Mouse (Mus musculus): Measurements from ENCODE around the gene Tusc2. TPM values are rescaled to one million over a fixed set of nuclear protein-coding genes. Genes with fewer than 3 reads are reported as not detected.

The Tusc2 gene
- polyA plus RNA-seq, 1 experiment, result 25.0 TPM

DNA sequence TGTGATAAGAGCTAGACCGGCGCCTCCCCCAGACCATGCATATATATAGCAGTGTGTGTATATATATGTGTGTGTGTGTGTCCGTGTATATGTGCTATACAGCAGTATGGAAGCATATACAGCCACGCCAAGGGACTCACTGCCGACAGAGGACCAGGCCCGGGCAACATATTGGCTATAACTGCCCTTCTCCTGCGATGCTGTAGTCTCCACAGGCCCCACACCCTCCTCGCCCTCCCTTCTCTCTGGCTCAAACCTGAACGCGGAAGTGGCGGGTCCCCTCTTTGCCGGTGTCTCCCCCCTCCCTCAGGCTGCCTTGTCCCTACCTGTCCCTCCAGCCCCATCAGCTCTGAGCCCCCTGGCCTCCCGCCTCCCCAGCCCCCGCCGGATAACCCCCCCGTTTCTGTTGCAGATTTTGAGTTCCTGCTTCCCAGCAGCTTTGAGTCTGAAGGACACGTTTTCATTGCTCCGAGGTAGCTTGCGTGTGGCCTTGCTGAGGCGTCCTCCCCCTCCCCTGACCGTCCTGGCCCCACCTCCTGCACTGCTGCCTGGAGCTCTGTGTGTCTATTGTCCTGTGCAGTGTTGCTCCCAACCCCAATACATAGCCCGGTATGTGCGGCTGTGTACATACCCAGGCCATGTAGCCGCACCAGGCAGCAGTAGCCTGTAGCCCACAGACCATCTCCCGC is 41.2 kb upstream of the Tusc2 start:
- no peaks in the 10 kb centered on the region for H3K36me3 ChIP-seq (ENCODE audit: control insufficient read depth, insufficient read depth)
- no peaks in the 10 kb centered on the region for H3K79me2 ChIP-seq (ENCODE audit: control insufficient read depth, insufficient read depth)
- H3K27me3 ChIP-seq (ENCODE audit: control insufficient read depth, insufficient read depth, insufficient read length), result peaks cover 75% of the 10 kb centered on the region
- no peak overlapping the region for H3K4me3 ChIP-seq
- TF ChIP-seq TCF3 (IDR thresholded peaks at IDR 0.05; ENCODE audit: insufficient read length, low read depth) (no peak), TCF12 (IDR thresholded peaks at IDR 0.05; ENCODE audit: insufficient read depth, poor library complexity, severe bottlenecking) (no peak)
- peak overlapping the region; percentile 12 for H3K4me2 ChIP-seq (ENCODE audit: low read depth)
- no peak overlapping the region for H3ac ChIP-seq (ENCODE audit: control insufficient read depth, insufficient read length)

DNA sequence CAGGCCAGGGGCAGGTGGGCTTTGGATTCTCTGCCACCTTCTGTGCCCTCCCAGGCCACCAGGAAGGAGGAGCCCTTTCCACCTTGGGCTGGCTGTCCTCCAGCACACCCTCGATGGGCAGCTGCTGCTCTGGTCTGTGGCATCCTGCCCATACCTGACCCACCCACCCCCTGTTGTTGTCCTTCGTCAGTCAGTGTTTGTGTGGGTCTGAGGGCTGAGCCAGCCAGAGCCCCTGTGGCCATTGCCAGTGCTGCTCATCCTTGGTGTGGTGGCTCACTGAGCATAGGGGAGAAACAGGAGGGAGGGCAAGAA is 40.7 kb upstream of the Tusc2 start:
- TF ChIP-seq TCF12 (IDR thresholded peaks at IDR 0.05; ENCODE audit: insufficient read depth, poor library complexity, severe bottlenecking) (no peak), MYOG (IDR thresholded peaks at IDR 0.05; ENCODE audit: control insufficient read depth in 1 of 3, insufficient read depth in 1 of 3, insufficient read length in 2 of 3, low read depth in 2 of 3) (peak in 2 of 3 experiments; percentile 72 to 86), MYOD1 (IDR thresholded peaks at IDR 0.05; ENCODE audit: control insufficient read depth in 1 of 3, insufficient read length in 2 of 3, low read depth in 2 of 3) (peak in 2 of 3 experiments; percentile 65 to 87), E2F4 (IDR thresholded peaks at IDR 0.05; ENCODE audit: insufficient read depth) (no peak), POLR2AphosphoS2 (IDR thresholded peaks at IDR 0.05; ENCODE audit: insufficient read length, low read depth) (no peak), CEBPB (IDR thresholded peaks at IDR 0.05; ENCODE audit: insufficient read depth, poor library complexity, severe bottlenecking) (no peak)
- Histone ChIP-seq H3ac (ENCODE audit: control insufficient read depth, insufficient read length) (no peak overlapping the region), H3K4me3 (no peak overlapping the region), H3K79me2 (ENCODE audit: control insufficient read depth, insufficient read depth) (no peaks in the 10 kb centered on the region), H3K36me3 (ENCODE audit: control insufficient read depth, insufficient read depth) (no peaks in the 10 kb centered on the region), H3K27me3 (ENCODE audit: control insufficient read depth, insufficient read depth, insufficient read length) (peaks cover 75% of the 10 kb centered on the region), H3K4me2 (ENCODE audit: low read depth) (no peak overlapping the region)

DNA sequence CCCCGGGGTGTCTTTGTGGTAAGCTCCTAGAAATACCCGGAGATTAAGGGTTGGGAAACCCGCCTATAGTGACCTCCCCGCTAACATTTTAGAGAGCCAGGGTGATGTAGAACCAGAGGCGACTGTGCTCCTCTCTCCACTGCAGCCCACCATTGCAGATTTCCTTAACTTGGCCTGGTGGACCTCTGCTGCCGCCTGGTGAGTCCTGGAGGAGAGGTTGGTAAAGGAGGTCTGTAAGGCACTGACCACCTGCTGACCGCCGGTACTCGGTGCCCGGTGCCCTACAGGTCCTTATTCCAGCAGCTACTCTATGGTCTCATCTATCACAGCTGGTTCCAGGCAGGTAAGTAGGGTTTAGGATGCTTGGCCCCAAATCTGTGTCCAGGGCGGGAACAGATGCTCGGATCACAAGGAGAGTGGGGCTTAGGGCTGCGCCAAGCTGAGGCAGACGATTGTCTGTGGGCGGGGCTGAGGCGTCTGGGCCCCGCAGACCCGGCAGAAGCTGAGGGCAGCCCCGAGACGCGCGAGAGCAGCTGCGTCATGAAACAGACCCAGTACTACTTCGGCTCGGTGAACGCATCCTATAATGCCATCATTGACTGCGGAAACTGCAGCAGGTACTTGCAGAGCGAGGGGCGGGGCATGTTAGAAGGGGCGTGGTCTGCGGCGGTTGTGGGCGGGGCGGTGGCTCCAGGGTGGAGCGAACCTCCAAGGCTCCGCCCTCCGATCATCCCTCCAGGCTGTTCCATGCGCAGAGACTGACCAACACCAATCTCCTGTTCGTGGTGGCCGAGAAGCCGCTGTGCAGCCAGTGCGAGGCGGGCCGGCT is 36.6 kb upstream of the Tusc2 start:
- H3K79me2 ChIP-seq (ENCODE audit: control insufficient read depth, insufficient read depth), result no peaks in the 10 kb centered on the region
- TF ChIP-seq SRF (IDR thresholded peaks at IDR 0.05; ENCODE audit: control insufficient read depth, insufficient read length, low read depth) (no peak), MYOD1 (IDR thresholded peaks at IDR 0.05; ENCODE audit: control insufficient read depth in 1 of 3, insufficient read length in 2 of 3, low read depth in 2 of 3) (no peak), POLR2AphosphoS2 (IDR thresholded peaks at IDR 0.05; ENCODE audit: insufficient read length, low read depth) (no peak), REST (IDR thresholded peaks at IDR 0.05; ENCODE audit: insufficient read depth, insufficient read length) (no peak), TCF3 (IDR thresholded peaks at IDR 0.05; ENCODE audit: insufficient read length, low read depth) (no peak), MYOG (IDR thresholded peaks at IDR 0.05; ENCODE audit: control insufficient read depth in 1 of 3, insufficient read depth in 1 of 3, insufficient read length in 2 of 3, low read depth in 2 of 3) (no peak), CEBPB (IDR thresholded peaks at IDR 0.05; ENCODE audit: insufficient read depth, poor library complexity, severe bottlenecking) (no peak), POLR2A (IDR thresholded peaks at IDR 0.05; ENCODE audit: insufficient read length, low read depth) (no peak), TCF12 (IDR thresholded peaks at IDR 0.05; ENCODE audit: insufficient read depth, poor library complexity, severe bottlenecking) (no peak), USF1 (IDR thresholded peaks at IDR 0.05; ENCODE audit: low read depth) (no peak), MAX (IDR thresholded peaks at IDR 0.05; ENCODE audit: low read depth) (no peak), E2F4 (IDR thresholded peaks at IDR 0.05; ENCODE audit: insufficient read depth) (no peak)
- H3K4me3 ChIP-seq, result no peak overlapping the region
- H3K27me3 ChIP-seq (ENCODE audit: control insufficient read depth, insufficient read depth, insufficient read length), result peaks cover 57% of the 10 kb centered on the region
- no peaks in the 10 kb centered on the region for H3K36me3 ChIP-seq (ENCODE audit: control insufficient read depth, insufficient read depth)
- H3K4me2 ChIP-seq (ENCODE audit: low read depth), result peak overlapping the region; percentile 6
- no peak overlapping the region for H3ac ChIP-seq (ENCODE audit: control insufficient read depth, insufficient read length)

DNA sequence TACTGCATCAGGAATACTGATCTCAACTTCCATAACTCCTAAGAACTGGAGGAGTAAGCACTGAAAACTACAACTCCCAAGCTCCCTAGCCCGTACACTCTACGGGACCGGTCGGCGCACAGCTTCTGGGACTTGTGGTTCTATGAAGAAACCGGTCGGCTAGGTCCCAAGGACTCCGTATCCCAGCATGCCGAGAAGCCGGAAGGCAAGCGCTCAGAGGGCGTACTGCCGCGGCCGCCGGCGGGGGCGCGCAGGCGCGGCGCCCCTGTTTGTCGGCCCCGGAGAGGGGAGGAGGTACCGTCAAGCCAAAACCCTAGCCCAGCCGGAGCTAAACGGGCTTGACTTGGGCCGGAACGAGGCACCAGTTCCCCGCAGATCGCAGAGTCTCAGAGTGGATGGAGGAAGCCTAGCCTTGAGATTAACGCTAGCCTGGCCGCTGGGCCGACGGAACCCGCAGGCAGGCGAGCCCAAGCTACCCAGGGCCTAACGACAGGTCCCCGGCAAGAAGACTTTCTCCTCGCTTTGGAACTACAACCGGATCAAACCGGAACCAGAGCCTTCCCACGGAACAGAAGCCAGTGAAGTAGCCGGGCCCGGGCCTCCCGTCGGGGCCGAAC is 29.2 kb upstream of the Tusc2 start, which contains the start of gene Tmem115:
TSS of gene Tmem115 (plus strand) at position 155 of the 617 bp plus-strand sequence.
- Histone ChIP-seq H3K27me3 (ENCODE audit: control insufficient read depth, insufficient read depth, insufficient read length) (no peaks in the 10 kb centered on the region), H3K4me2 (ENCODE audit: low read depth) (peak within 1 kb of the TSS; percentile 86), H3ac (ENCODE audit: control insufficient read depth, insufficient read length) (peak within 1 kb of the TSS; percentile 73), H3K36me3 (ENCODE audit: control insufficient read depth, insufficient read depth) (peaks cover 6% of the 10 kb centered on the region), H3K79me2 (ENCODE audit: control insufficient read depth, insufficient read depth) (peaks cover 34% of the 10 kb centered on the region), H3K4me3 (peak within 1 kb of the TSS; percentile 92)
- TF ChIP-seq TCF3 (IDR thresholded peaks at IDR 0.05; ENCODE audit: insufficient read length, low read depth) (no peak), POLR2A (IDR thresholded peaks at IDR 0.05; ENCODE audit: insufficient read length, low read depth) (peak; percentile 74), POLR2AphosphoS2 (IDR thresholded peaks at IDR 0.05; ENCODE audit: insufficient read length, low read depth) (peak; percentile 70)
